Mouse (Mus musculus): ENCODE measurements at regions not wholly inside any gene's neighbourhood (a gene's known extent, or its start where the extent isn't known, plus 50 kb on each side); places are given as distances from the start of the nearest gene placed in this dataset.

- 90% methylated on average over 3 of the region's 3 CpGs for WGBS
- DNase-seq (ENCODE audit: low spot score) = no peak
- Histone ChIP-seq H3K4me1 (no peaks in the 10 kb centered on the region), H3K27me3 (replicated peaks; ENCODE audit: low read depth, poor library complexity, severe bottlenecking) (no peaks in the 10 kb centered on the region), H3K9me3 (no peaks in the 10 kb centered on the region), H3K27ac (replicated peaks) (no peak overlapping the region), H3K36me3 (replicated peaks) (no peaks in the 10 kb centered on the region), H3K4me3 (no peak overlapping the region)
Measured at GRCm38 (mm10) chr4:31076236-31076635, 887.7 kb upstream of the Map3k7 start.

GRCm38 (mm10) chr4:31121586-31121985, 842.3 kb upstream of the Map3k7 start:
- Histone ChIP-seq H3K4me1 (no peaks in the 10 kb centered on the region), H3K36me3 (replicated peaks) (no peaks in the 10 kb centered on the region), H3K27ac (replicated peaks) (no peak overlapping the region), H3K4me3 (no peak overlapping the region), H3K27me3 (replicated peaks; ENCODE audit: low read depth, poor library complexity, severe bottlenecking) (no peaks in the 10 kb centered on the region), H3K9me3 (no peaks in the 10 kb centered on the region)
- no peak for DNase-seq (ENCODE audit: low spot score)
- 77% methylated on average over 8 of the region's 8 CpGs for WGBS

GRCm38 (mm10) chr4:31143166-31143565, 820.7 kb upstream of the Map3k7 start:
- no peak for DNase-seq (ENCODE audit: low spot score)
- H3K27ac ChIP-seq (replicated peaks) = no peak overlapping the region
- whole genome bisulfite sequencing = 78% methylated on average over 1 of the region's 1 CpGs

GRCm38 (mm10) chr4:31167431-31167830, 796.5 kb upstream of the Map3k7 start:
- Histone ChIP-seq H3K36me3 (replicated peaks) (no peaks in the 10 kb centered on the region), H3K9me3 (no peaks in the 10 kb centered on the region), H3K4me1 (no peaks in the 10 kb centered on the region), H3K27ac (replicated peaks) (no peak overlapping the region), H3K4me3 (no peak overlapping the region), H3K27me3 (replicated peaks; ENCODE audit: low read depth, poor library complexity, severe bottlenecking) (no peaks in the 10 kb centered on the region)
- no peak for DNase-seq (ENCODE audit: low spot score)
- WGBS = 78% methylated on average over 4 of the region's 4 CpGs

More at GRCm38 (mm10) chr4:31143166-31143565, 820.7 kb upstream of the Map3k7 start:
- Histone ChIP-seq H3K36me3 (replicated peaks) (no peaks in the 10 kb centered on the region), H3K27me3 (replicated peaks; ENCODE audit: low read depth, poor library complexity, severe bottlenecking) (no peaks in the 10 kb centered on the region), H3K4me1 (no peaks in the 10 kb centered on the region), H3K9me3 (no peaks in the 10 kb centered on the region), H3K4me3 (no peak overlapping the region)

GRCm38 (mm10) chr4:31168357-31168756, 795.5 kb upstream of the Map3k7 start:
- H3K9me3 ChIP-seq = no peaks in the 10 kb centered on the region
- H3K36me3 ChIP-seq (replicated peaks) = no peaks in the 10 kb centered on the region
- no peak for DNase-seq (ENCODE audit: low spot score)
- H3K4me3 ChIP-seq = no peak overlapping the region
- H3K27me3 ChIP-seq (replicated peaks; ENCODE audit: low read depth, poor library complexity, severe bottlenecking) = no peaks in the 10 kb centered on the region
- 82% methylated on average over 4 of the region's 4 CpGs for WGBS
- no peaks in the 10 kb centered on the region for H3K4me1 ChIP-seq
- H3K27ac ChIP-seq (replicated peaks) = no peak overlapping the region

GRCm38 (mm10) chr4:31171190-31171589, 792.7 kb upstream of the Map3k7 start:
- H3K27me3 ChIP-seq (replicated peaks; ENCODE audit: low read depth, poor library complexity, severe bottlenecking) = no peaks in the 10 kb centered on the region
- H3K27ac ChIP-seq (replicated peaks) = no peak overlapping the region
- H3K36me3 ChIP-seq (replicated peaks) = no peaks in the 10 kb centered on the region
- H3K4me1 ChIP-seq = no peaks in the 10 kb centered on the region
- DNase-seq (ENCODE audit: low spot score) = no peak
- no peak overlapping the region for H3K4me3 ChIP-seq
- 85% methylated on average over 3 of the region's 3 CpGs for WGBS
- H3K9me3 ChIP-seq = no peaks in the 10 kb centered on the region

GRCm38 (mm10) chr4:31197852-31198251, 766.0 kb upstream of the Map3k7 start:
- Histone ChIP-seq H3K4me3 (no peak overlapping the region), H3K4me1 (no peaks in the 10 kb centered on the region), H3K36me3 (replicated peaks) (no peaks in the 10 kb centered on the region), H3K9me3 (no peaks in the 10 kb centered on the region), H3K27me3 (replicated peaks; ENCODE audit: low read depth, poor library complexity, severe bottlenecking) (no peaks in the 10 kb centered on the region), H3K27ac (replicated peaks) (no peak overlapping the region)
- no peak for DNase-seq (ENCODE audit: low spot score)

- H3K36me3 ChIP-seq (replicated peaks) = no peaks in the 10 kb centered on the region
- no peaks in the 10 kb centered on the region for H3K27me3 ChIP-seq (replicated peaks; ENCODE audit: low read depth, poor library complexity, severe bottlenecking)
- no peaks in the 10 kb centered on the region for H3K9me3 ChIP-seq
- no peak overlapping the region for H3K4me3 ChIP-seq
- 78% methylated on average over 3 of the region's 3 CpGs for WGBS
- H3K4me1 ChIP-seq = no peaks in the 10 kb centered on the region
- no peak overlapping the region for H3K27ac ChIP-seq (replicated peaks)
- no peak for DNase-seq (ENCODE audit: low spot score)
Measured at GRCm38 (mm10) chr4:31203286-31203685, 760.6 kb upstream of the Map3k7 start.

- Histone ChIP-seq H3K27me3 (replicated peaks; ENCODE audit: low read depth, poor library complexity, severe bottlenecking) (no peaks in the 10 kb centered on the region), H3K4me3 (no peak overlapping the region), H3K9me3 (no peaks in the 10 kb centered on the region), H3K36me3 (replicated peaks) (no peaks in the 10 kb centered on the region), H3K27ac (replicated peaks) (no peak overlapping the region), H3K4me1 (no peaks in the 10 kb centered on the region)
- 88% methylated on average over 14 of the region's 14 CpGs for WGBS
- no peak for DNase-seq (ENCODE audit: low spot score)
Measured at GRCm38 (mm10) chr4:31205332-31205970, 758.4 kb upstream of the Map3k7 start.

GRCm38 (mm10) chr4:31225741-31226140, 738.2 kb upstream of the Map3k7 start:
- H3K9me3 ChIP-seq = no peaks in the 10 kb centered on the region
- H3K36me3 ChIP-seq (replicated peaks) = no peaks in the 10 kb centered on the region
- DNase-seq (ENCODE audit: low spot score) = no peak
- 86% methylated on average over 2 of the region's 2 CpGs for WGBS
- no peaks in the 10 kb centered on the region for H3K27me3 ChIP-seq (replicated peaks; ENCODE audit: low read depth, poor library complexity, severe bottlenecking)
- no peaks in the 10 kb centered on the region for H3K4me1 ChIP-seq
- no peak overlapping the region for H3K4me3 ChIP-seq
- no peak overlapping the region for H3K27ac ChIP-seq (replicated peaks)

GRCm38 (mm10) chr4:31268825-31269495, 694.9 kb upstream of the Map3k7 start:
- DNase-seq (ENCODE audit: low spot score) = no peak
- H3K4me1 ChIP-seq = no peaks in the 10 kb centered on the region
- H3K36me3 ChIP-seq (replicated peaks) = no peaks in the 10 kb centered on the region
- no peaks in the 10 kb centered on the region for H3K9me3 ChIP-seq
- no peaks in the 10 kb centered on the region for H3K27me3 ChIP-seq (replicated peaks; ENCODE audit: low read depth, poor library complexity, severe bottlenecking)
- no peak overlapping the region for H3K4me3 ChIP-seq
- no peak overlapping the region for H3K27ac ChIP-seq (replicated peaks)
- 81% methylated on average over 3 of the region's 3 CpGs for WGBS

GRCm38 (mm10) chr4:31274131-31274530, 689.8 kb upstream of the Map3k7 start:
- Histone ChIP-seq H3K4me1 (no peaks in the 10 kb centered on the region), H3K27ac (replicated peaks) (no peak overlapping the region), H3K27me3 (replicated peaks; ENCODE audit: low read depth, poor library complexity, severe bottlenecking) (no peaks in the 10 kb centered on the region), H3K36me3 (replicated peaks) (no peaks in the 10 kb centered on the region), H3K9me3 (no peaks in the 10 kb centered on the region), H3K4me3 (no peak overlapping the region)
- WGBS = 77% methylated on average over 1 of the region's 1 CpGs
- DNase-seq (ENCODE audit: low spot score) = no peak

GRCm38 (mm10) chr4:31290301-31290975, 673.5 kb upstream of the Map3k7 start:
- WGBS = 53% methylated on average over 5 of the region's 5 CpGs
- DNase-seq (ENCODE audit: low spot score) = no peak
- no peaks in the 10 kb centered on the region for H3K27me3 ChIP-seq (replicated peaks; ENCODE audit: low read depth, poor library complexity, severe bottlenecking)
- no peak overlapping the region for H3K4me3 ChIP-seq
- H3K36me3 ChIP-seq (replicated peaks) = no peaks in the 10 kb centered on the region
- H3K27ac ChIP-seq (replicated peaks) = no peak overlapping the region
- no peaks in the 10 kb centered on the region for H3K9me3 ChIP-seq
- peaks cover 10% of the 10 kb centered on the region for H3K4me1 ChIP-seq
